Mouse (Mus musculus) large intestine, adult 2 months (tissue): Measurements from ENCODE around the gene Tnp2. TPM values are rescaled to one million over a fixed set of nuclear protein-coding genes. Genes with fewer than 3 reads are reported as not detected.

Source experiments
- polyA plus RNA-seq: library from polyadenylated mRNA; depleted of rRNA; stranded (reverse); fragments of >200 nt; gene quantifications from 2 replicates; pipeline ENCODE4 v1.2.3, GENCODE M21; 2012; rRNA removed

The Tnp2 gene
- polyA plus RNA-seq, 1 experiment, result 0.37 TPM

Other genes with a start within 250 kb of the Tnp2 start
- gene Dexi, start 245.6 kb downstream of the Tnp2 start, polyA plus RNA-seq, result 24.8 and 28.4 TPM in 2 replicates
- gene Clec16a, start 243.3 kb downstream of the Tnp2 start, polyA plus RNA-seq, result 10.8 and 15.1 TPM in 2 replicates
- 6.1 and 10.7 TPM in 2 replicates for gene Socs1, start 3.1 kb downstream of the Tnp2 start, polyA plus RNA-seq
- gene Prm3, start 2.3 kb upstream of the Tnp2 start, polyA plus RNA-seq, result not detected in 2 replicates
- gene Prm2, start 7.5 kb upstream of the Tnp2 start, polyA plus RNA-seq, result 0.26 TPM in 1 of 2 replicates, not detected in the other
- gene Prm1, start 17.2 kb upstream of the Tnp2 start, polyA plus RNA-seq, result 0.50 TPM in 1 of 2 replicates, not detected in the other
- gene Gm11172, start 24.3 kb upstream of the Tnp2 start, polyA plus RNA-seq, result not detected in 2 replicates
- gene Rmi2, start 46.4 kb upstream of the Tnp2 start, polyA plus RNA-seq, result 2.2 and 2.6 TPM in 2 replicates